Mouse (Mus musculus) ZHBTc4 (cell line): ENCODE data around the gene Gpc5.
"Not testable (repeated sequence)": the region's sequence is repeated elsewhere in the genome, so short reads cannot be mapped to it uniquely, and the experiment has no call there.

ENCODE experiments used
- DNase-seq: peaks from one replicate; pipeline ENCODE4 v3.0.0-alpha.2; 2011; ENCODE audit warnings: low read depth, low spot score

The Gpc5 gene

DNA sequence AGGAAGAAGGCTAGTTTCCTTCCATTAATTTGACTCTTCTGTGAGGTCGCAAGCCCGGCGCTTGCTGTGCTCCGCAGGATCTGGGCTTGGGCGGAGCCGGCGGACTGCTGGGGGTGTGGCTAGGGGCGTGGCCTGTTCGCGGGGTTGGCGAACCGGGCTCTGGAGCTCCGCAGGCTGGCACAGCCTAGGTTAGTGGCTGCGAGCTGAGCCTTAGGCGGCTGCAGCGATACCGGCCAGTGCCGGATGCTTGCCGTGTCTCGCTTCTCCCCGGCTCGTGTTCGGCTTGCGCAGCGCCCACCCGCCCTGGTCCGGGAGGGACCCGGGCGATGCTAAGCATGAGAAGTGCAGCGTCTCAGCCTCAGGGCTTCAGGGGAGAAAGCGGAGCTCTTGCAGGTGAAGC is at the start of gene Gpc5:
TSS of gene Gpc5 (plus strand) at position 135 of the 400 bp plus-strand sequence.
- DNase-seq, result peak; percentile 94

DNA sequence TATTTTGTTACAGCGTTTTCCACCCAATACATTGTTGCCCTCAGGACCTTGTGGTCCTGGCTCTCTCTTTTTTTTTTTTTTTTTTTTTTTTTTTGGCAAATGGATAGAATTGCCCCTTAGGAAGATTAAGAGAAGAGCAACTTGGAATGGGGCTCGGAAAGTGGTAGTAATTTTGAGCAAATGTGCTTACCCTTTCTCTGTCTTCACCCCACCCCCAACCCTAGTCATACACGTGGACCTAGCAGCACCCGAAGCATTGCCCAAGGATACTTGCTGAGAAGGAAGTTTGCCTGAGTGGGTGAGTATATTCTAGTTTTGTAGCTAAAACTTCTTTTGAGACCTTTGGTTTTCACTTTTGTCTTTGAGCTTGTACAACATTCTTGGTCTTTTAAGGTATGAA is 49.4 kb upstream of the Gpc5 start:
- DNase-seq, result peak; percentile 62

DNA sequence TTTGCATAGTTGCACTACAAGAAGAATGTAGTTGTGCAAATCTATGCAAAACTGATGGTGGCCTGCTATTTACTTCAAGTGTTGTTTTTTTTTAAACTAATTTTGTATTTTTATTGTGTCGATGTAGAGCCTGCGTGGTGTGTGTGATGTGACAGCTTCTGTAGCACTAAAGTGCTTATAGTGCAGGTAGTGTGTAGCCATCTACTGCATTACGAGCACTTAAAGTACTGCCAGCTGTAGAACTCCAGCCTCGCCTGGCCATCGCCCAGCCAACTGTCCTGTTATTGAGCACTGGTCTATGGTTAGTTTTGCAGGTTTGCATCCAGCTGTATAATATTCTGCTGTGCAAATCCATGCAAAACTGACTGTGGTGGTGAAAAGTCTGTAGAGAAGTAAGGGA is 48.0 kb upstream of the Gpc5 start:
- DNase-seq, result peak; percentile 9

DNA sequence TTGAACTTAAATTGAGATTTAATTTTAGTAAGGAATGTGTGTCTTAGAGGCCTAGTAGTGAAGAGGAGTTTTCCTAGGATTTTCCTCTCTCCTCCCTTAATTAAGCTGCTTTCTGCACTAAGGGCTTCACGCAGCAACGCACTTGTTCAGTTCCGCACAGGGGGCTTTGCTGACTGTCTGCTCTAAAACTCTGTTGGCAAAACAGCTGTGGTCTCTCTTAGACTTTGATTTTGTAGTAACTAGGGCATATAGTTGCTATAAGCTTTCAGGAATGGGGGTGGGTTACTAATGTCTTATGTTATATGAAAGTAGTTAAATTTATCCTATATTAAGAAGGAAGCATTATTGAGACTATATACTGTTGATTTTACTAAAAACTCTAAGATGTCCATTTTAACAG is 46.3 kb upstream of the Gpc5 start:
- peak; percentile 18 for DNase-seq

DNA sequence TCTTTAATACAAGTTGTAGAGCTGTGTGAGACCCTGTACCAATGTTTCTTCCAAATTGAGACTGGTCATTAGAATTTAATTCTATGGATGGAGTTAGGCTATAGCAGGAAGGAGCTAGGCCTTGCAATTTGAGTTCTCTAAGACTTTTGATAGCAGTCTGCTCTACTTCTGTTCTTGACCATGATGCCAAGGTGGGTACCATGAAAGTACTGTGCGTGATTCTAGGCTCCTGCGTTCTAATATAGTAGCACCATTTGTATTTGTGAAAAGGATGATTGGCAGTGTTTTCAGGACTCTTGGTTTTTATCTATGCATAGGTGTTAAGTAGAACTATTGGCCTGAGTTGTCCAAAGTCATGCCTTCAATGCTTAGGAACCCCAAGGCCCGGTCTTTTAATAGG is 44.7 kb upstream of the Gpc5 start:
- DNase-seq, result peak; percentile 39

GRCm38 (mm10) chr14:115047990-115048862 is 43.8 kb upstream of the Gpc5 start:
- peak; percentile 35 for DNase-seq

- DNase-seq, result peak; percentile 44
Measured at GRCm38 (mm10) chr14:115048863-115049566, 43.0 kb upstream of the Gpc5 start.

DNA sequence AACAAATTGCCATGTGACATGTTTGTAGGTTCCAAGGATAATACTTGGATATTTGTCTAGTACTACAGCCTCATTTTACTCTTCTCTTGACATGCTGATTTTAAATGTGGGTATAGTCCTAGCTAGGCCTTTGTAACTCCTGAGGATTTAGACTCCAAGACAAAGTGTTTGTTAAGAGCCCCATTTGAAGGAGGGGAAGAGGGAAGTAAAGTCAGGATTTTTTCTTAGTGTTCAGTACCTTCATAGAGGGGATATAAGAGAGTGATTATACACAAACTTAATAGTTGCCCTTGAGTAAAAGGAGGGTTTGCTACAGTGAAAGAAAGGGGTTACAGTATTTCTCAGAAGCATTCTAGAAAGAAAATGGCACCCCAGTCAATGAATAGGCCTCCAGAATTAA is 42.2 kb upstream of the Gpc5 start:
- DNase-seq, result no peak

- no peak for DNase-seq
Measured at GRCm38 (mm10) chr14:115051106-115051760, 40.8 kb upstream of the Gpc5 start.

DNA sequence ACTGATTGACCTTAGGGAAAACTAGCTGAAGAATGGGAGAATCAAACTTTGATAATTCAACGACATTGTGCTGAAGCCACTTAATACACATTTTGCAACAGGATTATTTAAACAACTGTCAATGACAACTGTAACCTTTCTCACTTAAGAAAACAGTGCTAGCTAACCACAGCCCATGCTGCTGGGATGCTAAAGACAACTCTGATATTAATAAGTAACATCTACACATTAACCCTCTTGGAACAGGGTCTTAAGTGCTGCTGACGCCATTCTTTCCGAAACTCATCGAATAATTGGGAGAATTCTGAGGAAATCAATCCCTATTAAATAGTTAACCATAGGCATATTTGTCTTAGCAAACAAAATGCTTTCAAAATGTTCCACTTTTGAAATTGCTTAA is 39.6 kb upstream of the Gpc5 start:
- no peak for DNase-seq

- no peak for DNase-seq
Measured at GRCm38 (mm10) chr14:115054252-115054651, 37.8 kb upstream of the Gpc5 start.

DNA sequence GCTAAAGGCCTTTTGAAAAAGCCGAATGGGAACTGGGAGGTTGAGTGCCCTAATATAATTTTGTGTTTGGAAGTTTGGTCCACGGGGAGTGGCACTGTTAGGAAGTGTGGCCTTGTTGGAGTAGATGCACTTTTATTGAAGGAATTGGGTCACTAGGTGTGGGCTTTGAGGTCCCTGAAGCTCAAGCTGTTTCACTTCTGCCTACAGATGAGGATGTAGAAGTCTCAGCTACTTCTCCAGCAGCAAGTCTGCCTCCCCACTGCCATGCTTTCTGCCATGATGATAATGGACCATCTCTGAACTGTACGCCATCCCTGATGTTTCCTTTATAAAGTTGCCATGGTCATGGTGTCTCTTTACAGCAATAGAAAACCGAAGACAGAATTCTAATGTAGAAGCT is 34.5 kb upstream of the Gpc5 start:
- DNase-seq, result no peak

DNA sequence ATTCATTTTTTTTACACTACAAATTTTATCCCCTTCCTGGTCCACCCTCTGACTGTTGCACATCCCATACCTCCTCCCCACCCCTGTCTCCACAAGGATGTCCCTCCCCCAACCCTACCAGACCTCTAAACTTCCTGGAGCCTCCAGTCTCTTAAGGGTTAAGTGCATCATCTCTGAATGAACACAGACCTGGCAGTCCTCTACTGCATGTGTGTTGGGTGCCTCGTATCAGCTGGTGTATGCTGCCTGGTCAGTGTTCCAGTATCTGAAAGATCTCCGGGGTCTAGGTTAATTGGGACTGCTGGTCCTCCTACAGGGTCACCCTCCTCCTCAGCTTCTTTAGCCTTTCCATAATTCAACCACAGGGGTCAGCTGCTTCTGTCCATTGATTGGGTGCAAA is 25.9 kb upstream of the Gpc5 start:
- not testable (repeated sequence) for DNase-seq

- DNase-seq, result no peak
Measured at GRCm38 (mm10) chr14:115070534-115070933, 21.5 kb upstream of the Gpc5 start.

DNA sequence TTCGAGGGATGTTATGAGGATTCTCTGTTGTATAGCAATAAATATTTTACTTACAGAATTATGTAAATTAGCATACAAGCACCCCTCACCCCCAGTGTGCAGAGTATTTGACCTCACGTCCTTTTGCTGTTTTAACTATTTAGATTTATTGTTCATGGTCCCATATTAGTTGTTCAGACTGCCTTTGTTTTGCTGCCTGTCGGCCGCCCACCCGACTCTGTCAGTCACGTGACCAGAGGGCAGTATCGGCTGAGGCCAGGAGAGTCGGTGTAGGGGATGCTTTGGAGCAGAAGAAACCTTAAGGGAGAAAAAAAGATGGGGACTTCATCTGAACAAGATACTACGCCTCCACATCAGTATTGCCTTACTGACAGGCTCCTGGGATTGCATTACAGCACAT is 14.7 kb upstream of the Gpc5 start:
- no peak for DNase-seq

DNA sequence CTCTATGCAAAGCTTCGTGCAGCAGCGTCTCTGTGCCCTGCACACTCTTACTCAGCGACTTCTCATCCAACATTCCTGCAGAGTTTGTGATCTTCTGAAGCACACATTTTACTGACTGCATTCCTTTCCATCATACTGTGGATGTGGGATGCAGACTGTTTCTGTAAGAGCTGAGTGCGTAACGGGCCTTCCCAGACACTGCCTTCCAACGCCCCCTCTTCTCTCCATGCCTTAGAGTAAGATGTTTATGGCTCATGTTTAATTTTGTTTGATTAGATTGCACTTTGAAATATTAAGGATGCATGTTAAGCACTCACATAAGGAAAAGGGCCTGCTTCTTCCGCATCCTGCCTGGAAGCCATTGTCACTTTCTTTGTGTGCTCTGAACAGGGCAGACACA is 14.0 kb upstream of the Gpc5 start:
- DNase-seq, result no peak

DNA sequence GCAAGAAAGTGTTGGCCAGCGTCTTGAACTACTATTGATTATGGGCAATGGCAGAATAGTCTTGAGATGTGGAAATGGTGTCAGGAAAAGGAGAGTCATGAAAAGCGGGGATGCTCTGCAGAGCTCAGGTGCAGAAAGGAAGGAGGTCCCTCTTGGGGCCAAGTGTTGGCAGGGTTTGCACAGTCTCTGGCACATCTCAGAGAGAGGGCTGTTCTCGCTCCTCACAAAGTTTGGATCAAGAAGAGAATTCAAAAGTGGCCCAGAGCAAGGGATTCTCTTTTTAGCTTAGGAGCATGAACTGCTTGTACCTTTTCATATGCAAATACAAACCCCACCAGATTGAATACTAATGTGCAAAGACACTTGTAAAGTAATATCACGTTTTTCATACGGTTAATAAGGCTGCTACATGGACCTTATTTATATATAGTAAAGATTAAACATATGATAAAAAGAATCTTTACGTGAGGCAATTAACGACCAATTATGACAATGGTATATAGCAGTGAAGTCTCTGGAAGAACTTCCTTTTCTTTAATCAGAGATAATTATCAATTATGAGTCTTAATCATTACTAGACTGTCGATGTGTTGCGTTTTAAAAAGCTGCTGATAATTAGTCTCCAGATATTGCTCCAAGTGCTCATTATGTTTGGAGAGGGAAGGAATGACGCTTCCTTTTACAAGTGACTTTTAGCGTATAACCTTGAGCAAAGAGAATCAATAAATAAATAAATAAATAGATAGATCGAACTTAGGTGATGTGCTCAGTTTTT is 10.1 kb upstream of the Gpc5 start:
- DNase-seq, result no peak

- no peak for DNase-seq
Measured at GRCm38 (mm10) chr14:115090516-115090915, 1.5 kb upstream of the Gpc5 start.

DNA sequence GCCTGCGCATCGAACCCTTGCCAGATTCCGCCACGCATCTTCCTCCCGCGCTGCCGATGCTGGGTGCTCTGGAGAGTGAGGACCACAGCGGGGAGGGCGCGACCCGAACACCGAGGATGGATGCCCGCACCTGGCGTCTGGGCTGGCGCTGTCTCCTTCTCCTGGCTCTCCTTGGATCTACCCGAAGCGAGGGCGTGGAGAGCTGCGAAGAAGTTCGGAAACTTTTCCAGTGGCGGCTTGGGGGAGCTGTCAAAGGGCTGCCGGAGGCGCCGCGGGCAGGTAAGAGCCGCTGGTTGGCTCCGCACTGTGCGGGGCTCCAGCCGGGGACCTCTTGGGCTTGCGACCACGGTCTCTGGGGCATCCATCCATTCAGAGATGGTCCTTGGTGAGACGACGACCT is 495 bp downstream of the Gpc5 start:
- no peak for DNase-seq

DNA sequence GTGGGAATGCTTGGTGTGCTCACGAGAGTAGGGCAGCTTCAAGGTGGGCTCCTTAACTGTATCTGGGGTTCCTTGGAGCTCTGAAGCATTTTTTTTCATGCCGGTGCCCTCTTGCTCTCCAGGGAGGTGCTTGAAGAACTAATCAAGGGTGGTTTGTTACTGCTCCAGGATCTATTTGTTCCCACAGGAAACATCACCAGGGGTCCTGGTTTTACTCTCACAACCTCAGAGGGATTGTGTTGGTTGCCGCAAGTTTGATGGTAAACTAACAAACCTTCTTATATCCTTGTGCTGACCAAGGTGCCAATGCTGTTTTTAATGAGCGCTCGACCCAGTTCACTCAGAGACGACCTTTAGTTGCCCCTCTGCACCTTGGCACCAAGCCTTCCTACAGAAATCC is 937 bp downstream of the Gpc5 start:
- no peak for DNase-seq

DNA sequence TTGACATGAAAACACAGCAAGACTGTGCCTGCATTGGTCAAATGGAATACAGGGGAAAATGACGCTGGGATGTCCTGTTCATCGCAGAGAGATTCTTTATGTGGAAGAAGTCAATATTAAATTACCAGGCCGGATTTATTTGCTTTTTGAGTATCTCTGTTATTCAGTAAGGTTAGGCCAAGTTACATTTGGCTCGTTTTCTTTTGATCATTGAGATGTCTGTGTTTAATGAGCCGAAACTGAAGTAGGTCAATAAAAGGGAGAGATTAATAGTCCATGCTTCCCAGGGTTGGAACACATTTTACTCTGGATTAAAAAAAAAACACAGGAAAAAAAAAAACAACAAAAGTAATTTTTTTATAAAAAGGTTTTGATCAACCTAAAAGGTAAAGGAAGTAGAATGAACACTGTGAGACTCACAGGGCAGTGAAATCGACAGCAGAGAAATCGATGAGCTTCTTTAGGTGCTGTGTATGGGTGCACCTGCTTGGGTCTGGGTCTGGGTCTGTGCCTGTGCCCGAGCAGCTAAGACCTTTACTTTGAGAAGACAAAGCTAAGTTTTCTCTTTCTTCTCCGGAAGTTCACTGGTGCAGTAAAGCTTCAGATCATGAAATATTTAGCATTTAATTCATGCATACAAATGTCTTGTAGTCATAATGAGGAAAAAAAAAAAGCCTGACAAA is 8.7 kb downstream of the Gpc5 start:
- no peak for DNase-seq
